15 mouse cellular contexts compared by ENCODE assay signal in genomic region chr1:180288227-180288626, GRCm38 (mm10).
"Had no signal": no experiment of that assay in that cellular context is flagged by ENCODE, and none has a peak within 500 bp of the region (broad histone marks: within the 10 kb centered on the region; RNA-seq: fewer than 3 reads in every experiment).

No protein-coding gene starts in this region.

- H3K9ac ChIP-seq: neural tube, embryonic 15.5 days; stomach, embryonic 15.5 days had no signal

- H3K27me3 ChIP-seq: neural tube, embryonic 15.5 days; stomach, embryonic 15.5 days had no signal

- DNase-seq: retina, postnatal 1 day; right cerebral cortex, adult 18-20 months; right cerebral cortex, postnatal 14 days; right cerebral cortex, postnatal 25 days; right cerebral cortex, postnatal 4 days; spleen, adult 18-20 months; thymus, adult 18-20 months; thymus, adult 2 months; thymus, postnatal 14 days; thymus, postnatal 25 days; thymus, postnatal 36 days; thymus, postnatal 4 days had no signal

- H3K36me3 ChIP-seq: neural tube, embryonic 15.5 days; stomach, embryonic 15.5 days had no signal

- H3K27ac ChIP-seq: neural tube, embryonic 15.5 days; stomach, embryonic 15.5 days; stomach, postnatal 0 days had no signal

- H3K4me3 ChIP-seq: neural tube, embryonic 15.5 days; stomach, embryonic 15.5 days had no signal

- H3K9me3 ChIP-seq: neural tube, embryonic 15.5 days; stomach, embryonic 15.5 days had no signal

- H3K4me2 ChIP-seq: neural tube, embryonic 15.5 days; stomach, embryonic 15.5 days had no signal
